Mouse (Mus musculus) neutrophil, adult 65 days (primary cell): Measurements from ENCODE around the gene Ssx9. TPM values are rescaled to one million over a fixed set of nuclear protein-coding genes. Genes with fewer than 3 reads are reported as not detected.

Source experiments
- total RNA-seq: library from RNA; stranded (reverse); gene quantifications from 2 replicates; pipeline ENCODE4 v1.2.4, GENCODE M21; 2023

Ssx9 gene
- total RNA-seq: not detected in 2 replicates

DNA sequence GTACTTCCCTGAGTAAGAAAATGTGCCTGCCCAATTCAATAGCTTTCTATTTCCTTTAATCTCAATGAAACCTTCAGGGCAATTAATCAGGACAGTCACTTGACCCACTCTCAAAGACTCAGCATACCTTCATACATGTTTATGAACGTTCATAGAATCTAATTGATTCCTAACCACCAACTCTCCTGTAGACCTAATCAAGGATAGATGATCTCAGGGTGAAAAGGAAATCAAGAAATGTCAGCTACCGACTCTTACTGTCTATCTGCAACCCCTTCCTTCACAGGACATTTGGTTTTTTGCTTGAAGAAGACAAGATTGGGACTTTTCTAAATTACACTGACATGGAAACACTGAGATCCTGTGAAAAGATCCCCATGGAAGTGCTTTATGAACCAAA, at the start of gene Ssx9:
TSS of gene Ssx9 (plus strand) at position 301 of the 400 bp plus-strand sequence.

GRCm38 (mm10) chrX:8803391-8803790, 55.2 kb downstream of the Ssx9 start, which contains the start of gene Ssxb5:
Ssxb5 (plus strand) TSS chrX:8803691.

Other genes with a start within 250 kb of the Ssx9 start
- not detected in 2 replicates for gene Gm14459, start 223.5 kb upstream of the Ssx9 start, total RNA-seq
- gene Ssxb6, start 200.2 kb upstream of the Ssx9 start, total RNA-seq: not detected in 2 replicates
- not detected in 2 replicates for gene Ssxb3, start 156.6 kb upstream of the Ssx9 start, total RNA-seq
- gene Ssxb8, start 57.6 kb upstream of the Ssx9 start, total RNA-seq: not detected in 2 replicates
- not detected in 2 replicates for gene Ssxb5, start 55.3 kb downstream of the Ssx9 start, total RNA-seq
- not detected in 2 replicates for gene Gm6592, start 95.6 kb downstream of the Ssx9 start, total RNA-seq
- not detected in 2 replicates for gene Gm5751, start 125.8 kb downstream of the Ssx9 start, total RNA-seq
- 0.28 TPM in 1 of 2 replicates, not detected in the other for gene B630019K06Rik, start 143.9 kb downstream of the Ssx9 start, total RNA-seq
- not detected in 2 replicates for gene Fthl17b, start 214.5 kb downstream of the Ssx9 start, total RNA-seq
- gene Fthl17c, start 228.1 kb downstream of the Ssx9 start, total RNA-seq: not detected in 2 replicates
- not detected in 2 replicates for gene Fthl17d, start 238.3 kb downstream of the Ssx9 start, total RNA-seq